Mouse (Mus musculus) layer of hippocampus, postnatal 10 days (tissue): ENCODE results near the gene Fam171a1. TPM values are rescaled to one million over a fixed set of nuclear protein-coding genes. Genes with fewer than 3 reads are reported as not detected.
A peak's percentile ranks its signal among the peaks of the same experiment; 100 is the strongest.
"Not testable (repeated sequence)": the region's sequence is repeated elsewhere in the genome, so short reads cannot be mapped to it uniquely, and the experiment has no call there.

ENCODE experiments used
- DNase-seq, 2 experiments: peaks; one replicate each; pipeline ENCODE4 v3.0.0; 2021; ENCODE audit warnings: low spot score in 2 of 2
- total RNA-seq, 2 experiments: library from RNA; stranded (reverse); gene quantifications; 2 replicates each; pipeline ENCODE4 v1.2.3; 2021

The Fam171a1 gene
- total RNA-seq, 2 experiments from 2014 or later = 56.6 to 59.2 TPM

GRCm38 (mm10) chr2:3168719-3169402 is 54.8 kb downstream of the Fam171a1 start:
- no peak for DNase-seq

- no peak for DNase-seq
Observed at GRCm38 (mm10) chr2:3169403-3169747, 55.4 kb downstream of the Fam171a1 start.

GRCm38 (mm10) chr2:3171774-3172173 is 57.8 kb downstream of the Fam171a1 start:
- no peak for DNase-seq

GRCm38 (mm10) chr2:3172656-3173055 is 58.6 kb downstream of the Fam171a1 start:
- peak in 1 of 2 experiments; percentile 38 for DNase-seq

- no peak for DNase-seq
Observed at GRCm38 (mm10) chr2:3174890-3175289, 60.9 kb downstream of the Fam171a1 start.

- not testable (repeated sequence) for DNase-seq
Observed at GRCm38 (mm10) chr2:3175988-3176387, 62.0 kb downstream of the Fam171a1 start.

GRCm38 (mm10) chr2:3176751-3177150 is 62.7 kb downstream of the Fam171a1 start:
- DNase-seq = no peak

GRCm38 (mm10) chr2:3180550-3180949 is 66.5 kb downstream of the Fam171a1 start:
- DNase-seq = no peak

GRCm38 (mm10) chr2:3183656-3184055 is 69.6 kb downstream of the Fam171a1 start:
- peak in 1 of 2 experiments; percentile 45 for DNase-seq

- DNase-seq = no peak
Observed at GRCm38 (mm10) chr2:3185335-3185734, 71.3 kb downstream of the Fam171a1 start.

- DNase-seq = no peak
Observed at GRCm38 (mm10) chr2:3188745-3189475, 74.9 kb downstream of the Fam171a1 start.

GRCm38 (mm10) chr2:3191149-3191548 is 77.1 kb downstream of the Fam171a1 start:
- DNase-seq = no peak

GRCm38 (mm10) chr2:3195511-3195910 is 81.5 kb downstream of the Fam171a1 start:
- DNase-seq = no peak

GRCm38 (mm10) chr2:3200422-3200821 is 86.4 kb downstream of the Fam171a1 start:
- no peak for DNase-seq

GRCm38 (mm10) chr2:3206975-3207642 is 93.1 kb downstream of the Fam171a1 start:
- DNase-seq = no peak

GRCm38 (mm10) chr2:3215480-3215879 is 101.5 kb downstream of the Fam171a1 start:
- no peak for DNase-seq

GRCm38 (mm10) chr2:3216617-3217016 is 102.6 kb downstream of the Fam171a1 start:
- no peak for DNase-seq

GRCm38 (mm10) chr2:3217577-3217976 is 103.6 kb downstream of the Fam171a1 start:
- not testable (repeated sequence) for DNase-seq

- DNase-seq = peak in 1 of 2 experiments; percentile 33
Observed at GRCm38 (mm10) chr2:3218225-3218624, 104.2 kb downstream of the Fam171a1 start.

GRCm38 (mm10) chr2:3228475-3228874 is 114.5 kb downstream of the Fam171a1 start:
- peak; percentile 19 to 33 for DNase-seq

GRCm38 (mm10) chr2:3229060-3229459 is 115.0 kb downstream of the Fam171a1 start:
- peak; percentile 61 to 72 for DNase-seq

- DNase-seq = no peak
Observed at GRCm38 (mm10) chr2:3239255-3239654, 125.2 kb downstream of the Fam171a1 start.
